Mouse (Mus musculus) cerebellum, adult 2 months (tissue): ENCODE measurements around the gene Slc17a2. TPM values are rescaled to one million over a fixed set of nuclear protein-coding genes. Genes with fewer than 3 reads are reported as not detected.

Source experiments
- DNase-seq, 2 experiments: peaks; one replicate each; pipeline ENCODE4 v3.0.0; 2021
- H3K27ac ChIP-seq: fragments of 200-500 bp; 2 replicates; pipeline ENCODE4 v1.5.1; 2012; ENCODE audit warnings: low read length, control low read depth, inconsistent platforms; ENCODE audit not compliant: insufficient read depth
- H3K27me3 ChIP-seq: fragments of 200-500 bp; 2 replicates; pipeline ENCODE4 v1.6.1; 2012; ENCODE audit warnings: inconsistent platforms, mild to moderate bottlenecking, low read length, moderate library complexity; ENCODE audit not compliant: control insufficient read depth, insufficient read depth
- H3K4me1 ChIP-seq: fragments of 200-500 bp; 2 replicates; pipeline ENCODE4 v1.6.1; 2011; ENCODE audit warnings: low read length; ENCODE audit not compliant: control insufficient read depth, insufficient read depth
- H3K4me3 ChIP-seq: fragments of 200-500 bp; replicated peaks from 2 replicates; pipeline ENCODE3; 2011; ENCODE audit warnings: mild to moderate bottlenecking, low read depth, low read length, control low read depth; ENCODE audit not compliant: insufficient read depth
- CTCF ChIP-seq: fragments of 200-500 bp; IDR thresholded peaks from 2 replicates; pipeline ENCODE4 v1.5.1; 2011; ENCODE audit warnings: low read depth, mild to moderate bottlenecking, control low read depth, low read length, moderate library complexity, borderline replicate concordance; ENCODE audit not compliant: insufficient read depth
- POLR2A ChIP-seq: fragments of 200-500 bp; IDR thresholded peaks from 2 replicates; pipeline ENCODE4 v1.6.1; 2011; ENCODE audit warnings: low read length, control low read depth, borderline replicate concordance; ENCODE audit not compliant: insufficient read depth
- WGBS: fragments of 180-500 bp; shearing (Covaris S2); methylation state at CpG from one replicate; pipeline ENCODE4 v1.1.7; 2018; 5-methylcytosine and 5-hydroxymethylcytosine counted together
- polyA plus RNA-seq: library from polyadenylated mRNA; depleted of rRNA; stranded (reverse); fragments of >200 nt; gene quantifications from 2 replicates; pipeline ENCODE4 v1.2.3, GENCODE M21; 2012

Gene Slc17a2
- polyA plus RNA-seq, 1 experiment = not detected

DNA sequence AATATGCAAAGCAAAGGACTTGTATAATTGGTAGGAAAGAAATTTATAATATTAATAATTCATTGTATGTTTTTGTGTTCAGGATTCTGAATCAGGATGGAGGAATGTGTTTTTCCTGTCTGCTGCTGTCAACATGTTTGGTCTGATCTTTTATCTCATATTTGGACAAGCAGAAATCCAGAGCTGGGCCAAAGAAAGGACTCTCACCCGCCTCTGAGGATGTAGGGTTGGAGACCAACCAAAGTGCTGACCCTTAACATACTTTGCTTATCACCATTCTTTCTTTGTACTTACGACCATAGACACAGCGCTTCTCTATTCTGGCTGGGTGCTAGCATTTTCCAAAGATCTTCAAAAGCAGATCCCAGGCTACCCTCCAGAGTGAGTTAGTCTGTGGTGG is 15.4 kb downstream of the Slc17a2 start:
- no peak overlapping the region for H3K4me3 ChIP-seq
- H3K27me3 ChIP-seq = no peaks in the 10 kb centered on the region
- no peak for DNase-seq
- no peak overlapping the region for H3K27ac ChIP-seq
- TF ChIP-seq POLR2A (no peak), CTCF (no peak)
- WGBS = 84% methylated on average over 3 of the region's 3 CpGs
- H3K4me1 ChIP-seq = no peaks in the 10 kb centered on the region

DNA sequence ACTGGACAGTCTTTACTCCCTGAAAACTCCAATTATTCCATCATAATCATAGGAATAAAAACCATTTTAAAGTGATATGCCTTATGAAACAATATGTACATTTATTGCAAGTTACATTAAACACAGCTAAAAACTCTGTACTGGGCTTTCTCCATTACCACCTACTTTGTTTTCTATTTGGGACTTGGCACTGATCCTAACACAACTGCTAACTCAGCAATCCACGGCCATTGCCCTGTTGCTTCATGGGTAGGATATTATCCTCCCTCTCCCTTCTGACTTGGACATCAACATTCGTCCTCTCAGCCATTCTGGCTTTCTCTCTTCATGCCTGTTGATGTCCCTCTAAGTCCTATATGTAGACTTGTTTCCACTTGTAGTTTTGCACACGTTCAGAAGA is 19.8 kb downstream of the Slc17a2 start:
- no peak for DNase-seq
- WGBS = 33% methylated on average over 3 of the region's 3 CpGs
- H3K4me1 ChIP-seq = no peaks in the 10 kb centered on the region
- no peak overlapping the region for H3K27ac ChIP-seq
- no peak overlapping the region for H3K4me3 ChIP-seq
- no peak for TF ChIP-seq POLR2A
- TF ChIP-seq CTCF = no peak
- H3K27me3 ChIP-seq = no peaks in the 10 kb centered on the region

DNA sequence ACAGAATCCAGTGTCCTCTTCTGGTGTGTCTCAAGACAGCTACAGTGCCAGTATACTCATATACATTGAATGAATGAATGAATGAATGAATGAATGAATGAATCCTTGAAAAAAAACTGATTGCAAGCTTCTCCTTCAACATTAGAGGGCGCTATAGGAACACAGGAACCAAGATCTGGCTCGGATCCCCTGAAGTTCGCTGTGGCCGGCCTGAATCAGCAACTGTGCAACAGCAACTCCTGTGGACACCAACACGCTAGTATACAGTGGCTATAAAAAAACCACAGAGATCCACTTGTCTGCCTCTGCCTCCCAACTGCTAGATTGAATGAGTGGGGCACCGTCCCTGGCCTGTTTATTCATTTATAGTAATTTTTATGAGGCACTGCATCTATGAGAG is 26.3 kb downstream of the Slc17a2 start:
- 14% methylated on average over 6 of the region's 6 CpGs for WGBS

DNA sequence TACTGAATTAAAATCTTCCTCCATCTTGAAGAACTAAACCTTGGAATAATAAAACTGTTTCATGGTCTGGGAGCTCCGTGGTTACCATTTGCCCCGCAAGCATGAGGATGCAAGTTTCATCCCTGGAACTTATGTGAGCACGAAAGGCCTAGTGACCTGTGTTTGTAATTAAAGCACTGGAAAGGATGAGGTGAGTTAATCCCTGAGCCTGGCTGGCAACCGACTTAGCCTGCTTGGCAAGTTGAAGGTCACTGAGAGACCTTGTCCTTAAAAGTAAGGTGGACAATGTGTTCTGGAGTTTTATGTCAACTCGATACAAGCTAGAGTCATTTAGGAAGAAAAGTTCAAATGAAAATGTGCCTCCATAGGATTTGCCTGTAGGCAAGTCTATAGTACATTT is 28.0 kb downstream of the Slc17a2 start:
- no peaks in the 10 kb centered on the region for H3K4me1 ChIP-seq
- 90% methylated on average over 5 of the region's 5 CpGs for WGBS
- DNase-seq = no peak
- H3K27me3 ChIP-seq = no peaks in the 10 kb centered on the region
- no peak overlapping the region for H3K4me3 ChIP-seq
- H3K27ac ChIP-seq = no peak overlapping the region
- no peak for TF ChIP-seq CTCF

More for the DNA sequence above, 26.3 kb downstream of the Slc17a2 start:
- DNase-seq = peak in 1 of 2 experiments; percentile 8
- H3K4me3 ChIP-seq = no peak overlapping the region
- H3K27ac ChIP-seq = no peak overlapping the region
- H3K4me1 ChIP-seq = no peaks in the 10 kb centered on the region
- TF ChIP-seq POLR2A = no peak
- peak; percentile 29; the same call in 1 of the 2 replicates for TF ChIP-seq CTCF
- no peaks in the 10 kb centered on the region for H3K27me3 ChIP-seq

DNA sequence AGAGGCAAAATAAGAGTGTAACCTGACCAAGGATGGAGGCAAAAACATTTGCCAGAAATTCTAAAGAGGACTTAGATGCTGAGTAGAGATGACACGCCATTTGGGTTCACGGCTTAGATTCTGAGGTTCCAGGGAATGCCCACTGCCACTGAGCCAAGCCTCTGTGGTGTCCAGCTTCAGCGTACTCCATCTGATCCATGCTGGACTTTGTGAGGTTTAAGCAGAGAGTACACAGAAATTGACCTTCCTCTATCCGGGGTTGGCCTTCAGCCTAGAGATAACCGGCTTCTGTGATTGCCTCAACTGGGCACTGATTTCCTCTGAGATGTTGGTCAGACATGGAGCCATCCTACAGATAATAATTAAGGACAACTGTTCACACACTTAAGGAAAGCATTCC is 29.8 kb downstream of the Slc17a2 start:
- Histone ChIP-seq H3K27me3 (no peaks in the 10 kb centered on the region), H3K27ac (no peak overlapping the region), H3K4me3 (no peak overlapping the region), H3K4me1 (no peaks in the 10 kb centered on the region)
- TF ChIP-seq CTCF (no peak), POLR2A (no peak)
- 88% methylated on average over 5 of the region's 5 CpGs for WGBS
- no peak for DNase-seq

DNA sequence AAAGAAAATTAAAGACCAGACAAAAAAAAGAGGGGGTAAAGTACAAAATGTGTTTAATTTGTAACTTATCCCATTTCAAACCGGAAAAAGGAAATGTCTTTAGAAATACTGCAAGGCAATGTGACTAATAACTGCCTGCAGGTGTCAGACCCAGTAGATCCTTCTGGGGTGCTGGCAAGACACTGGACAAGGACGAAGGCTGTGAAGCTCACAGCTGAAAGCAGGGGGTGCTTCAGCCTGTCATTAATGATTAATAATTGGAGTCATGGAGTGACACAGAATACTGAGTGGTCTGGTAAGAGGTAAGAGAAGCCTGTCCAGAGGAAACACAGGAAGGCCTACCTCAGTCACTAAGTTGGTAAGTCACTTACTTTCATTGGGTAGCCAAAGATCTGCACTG is 32.5 kb downstream of the Slc17a2 start, which contains the start of gene Slc17a3:
Slc17a3 (plus strand) TSS at position 127 of the 400 bp plus-strand sequence.
- no peak for TF ChIP-seq POLR2A
- no peak for TF ChIP-seq CTCF
- Histone ChIP-seq H3K4me3 (no peak within 1 kb of the TSS), H3K27ac (no peak within 1 kb of the TSS), H3K4me1 (no peaks in the 10 kb centered on the region), H3K27me3 (no peaks in the 10 kb centered on the region)
- WGBS = 70% methylated on average over 2 of the region's 2 CpGs
- no peak for DNase-seq

DNA sequence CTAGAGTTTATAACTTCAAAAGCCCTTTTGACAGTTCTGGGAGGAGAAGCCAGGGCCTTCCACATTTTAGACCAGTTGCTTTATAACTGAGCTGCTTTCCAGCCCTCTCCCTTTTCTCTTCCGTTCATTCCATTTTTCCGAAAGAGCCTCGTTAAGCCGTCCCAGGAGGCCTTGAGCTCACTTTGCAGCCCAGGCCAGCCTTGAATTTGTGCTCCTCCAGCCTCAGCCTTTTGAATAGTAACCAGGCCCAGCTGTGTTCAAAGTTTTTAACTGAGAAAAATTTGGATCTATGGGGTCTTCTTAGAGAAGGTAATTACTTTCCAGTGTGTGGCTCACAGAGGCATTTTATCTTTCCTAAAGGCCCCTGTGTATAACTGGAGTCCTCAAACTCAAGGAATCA is 39.1 kb downstream of the Slc17a2 start:
- 69% methylated on average over 4 of the region's 4 CpGs for WGBS
- no peak for DNase-seq
- TF ChIP-seq CTCF (no peak), POLR2A (no peak)
- H3K4me1 ChIP-seq = no peaks in the 10 kb centered on the region
- no peak overlapping the region for H3K4me3 ChIP-seq
- no peak overlapping the region for H3K27ac ChIP-seq
- no peaks in the 10 kb centered on the region for H3K27me3 ChIP-seq

DNA sequence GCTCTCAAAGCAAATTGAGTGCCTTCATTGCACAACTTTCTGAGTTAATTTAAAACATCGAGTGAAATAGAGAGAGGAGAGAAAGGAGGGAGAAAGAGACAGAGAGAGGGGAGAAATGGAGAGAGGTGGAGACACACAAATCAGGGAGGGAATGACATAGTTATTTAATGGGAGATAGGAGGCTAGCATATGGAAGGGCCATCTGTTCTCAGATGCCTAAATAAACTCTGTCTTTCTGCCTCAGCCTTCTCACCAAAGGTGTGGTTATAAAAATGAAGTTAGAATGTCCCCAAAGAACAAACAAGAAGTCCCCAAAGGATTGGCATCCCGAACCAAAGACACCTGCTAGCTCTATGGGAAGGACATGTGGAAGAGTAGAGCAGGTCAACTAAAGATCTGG is 42.5 kb downstream of the Slc17a2 start:
- no peak for TF ChIP-seq CTCF
- TF ChIP-seq POLR2A = no peak
- Histone ChIP-seq H3K27me3 (no peaks in the 10 kb centered on the region), H3K27ac (no peak overlapping the region), H3K4me1 (no peaks in the 10 kb centered on the region), H3K4me3 (no peak overlapping the region)
- DNase-seq = no peak
- WGBS = 83% methylated on average over 2 of the region's 2 CpGs
